Mouse (Mus musculus) neural tube, embryonic 13.5 days (tissue): ENCODE data around the gene Vmn2r91. TPM values are rescaled to one million over a fixed set of nuclear protein-coding genes. Genes with fewer than 3 reads are reported as not detected.
"Not testable (repeated sequence)": the region's sequence is repeated elsewhere in the genome, so short reads cannot be mapped to it uniquely, and the experiment has no call there.

Experiments
- ATAC-seq: fragments of 200-750 bp; cut with Nextera tagmentation; 2 replicates; pipeline ENCODE4 v1.8.0; 2017; ENCODE audit warnings: low read depth, mild to moderate bottlenecking, moderate TSS enrichment, moderate library complexity
- H3K27ac ChIP-seq: fragments of 300-500 bp; sonication (generic); replicated peaks from 2 replicates; pipeline ENCODE4 v1.5.1; 2015; ENCODE audit warnings: moderate library complexity, mild to moderate bottlenecking, inconsistent platforms
- H3K27me3 ChIP-seq: fragments of 300-500 bp; sonication (generic); 2 replicates; pipeline ENCODE4 v1.6.1; 2015; ENCODE audit warnings: mild to moderate bottlenecking, inconsistent platforms
- H3K36me3 ChIP-seq: fragments of 300-500 bp; sonication (generic); 2 replicates; pipeline ENCODE4 v1.6.1; 2015; ENCODE audit warnings: mild to moderate bottlenecking, inconsistent platforms
- H3K4me1 ChIP-seq: fragments of 300-500 bp; sonication (generic); replicated peaks from 2 replicates; pipeline ENCODE4 v1.6.1; 2015; ENCODE audit warnings: inconsistent platforms
- H3K4me2 ChIP-seq: fragments of 300-500 bp; sonication (generic); 2 replicates; pipeline ENCODE4 v1.6.1; 2015; ENCODE audit warnings: inconsistent platforms, mild to moderate bottlenecking, moderate library complexity
- H3K4me3 ChIP-seq: fragments of 300-500 bp; sonication (generic); 2 replicates; pipeline ENCODE4 v1.5.1; 2015; ENCODE audit warnings: mild to moderate bottlenecking, inconsistent platforms
- H3K9ac ChIP-seq: fragments of 300-500 bp; sonication (generic); 2 replicates; pipeline ENCODE4 v1.6.1; 2015; ENCODE audit warnings: moderate library complexity, mild to moderate bottlenecking, inconsistent platforms
- H3K9me3 ChIP-seq: fragments of 300-500 bp; sonication (generic); 2 replicates; pipeline ENCODE4 v1.6.1; 2016; ENCODE audit warnings: inconsistent platforms
- WGBS: fragments of 180-500 bp; shearing (Covaris S2); methylation state at CpG from one replicate; pipeline ENCODE4 v1.1.7; 2015; 5-methylcytosine and 5-hydroxymethylcytosine counted together
- polyA plus RNA-seq: library from polyadenylated mRNA; unstranded; fragments of >200 nt; fragmentation: Nextera tagmentation; extraction: Ambion mirVana; gene quantifications from 2 replicates; pipeline ENCODE4 v1.2.1, GENCODE M21; 2015

The Vmn2r91 gene
- polyA plus RNA-seq = not detected in 2 replicates

DNA sequence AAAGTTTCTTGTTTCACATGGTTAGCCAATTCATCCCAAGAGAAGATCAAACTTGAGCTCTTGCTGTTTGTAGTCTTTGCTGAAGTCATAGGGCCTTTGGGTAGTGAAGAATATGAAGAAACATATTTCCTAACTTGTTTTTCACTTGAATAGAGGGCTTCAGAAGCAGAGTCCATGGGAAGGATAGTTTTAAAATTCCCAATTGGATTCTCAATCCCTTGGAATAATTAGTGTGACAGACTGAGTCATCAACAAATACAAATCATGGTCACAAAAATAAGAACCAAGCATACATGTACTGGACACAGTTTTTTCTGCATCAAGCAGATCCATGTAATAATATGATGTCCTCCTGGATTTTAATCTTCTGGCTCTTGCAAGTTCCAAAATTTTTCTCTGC lies at the start of gene Vmn2r91:
TSS of gene Vmn2r91 (plus strand) at position 301 of the 400 bp plus-strand sequence.
- ATAC-seq, H3K9ac ChIP-seq, H3K27ac ChIP-seq: not testable (repeated sequence)

DNA sequence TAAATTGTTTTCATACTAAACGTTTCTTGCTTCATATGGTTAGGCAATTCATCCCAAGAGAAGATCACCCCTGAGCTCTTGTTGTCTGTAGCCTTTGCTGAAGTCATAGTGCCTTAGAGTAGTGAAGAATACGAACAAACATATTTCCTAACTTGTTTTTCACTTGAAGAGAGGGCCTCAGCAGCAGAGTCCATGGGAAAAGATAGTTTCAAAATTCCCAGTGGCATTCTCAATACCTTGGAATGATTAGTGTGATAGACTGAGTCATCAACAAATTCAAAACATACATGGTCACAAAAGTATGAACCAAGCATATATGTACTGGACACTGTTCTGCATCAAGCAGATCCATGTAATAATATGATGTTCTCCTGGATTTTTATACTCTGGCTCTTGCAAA lies 35.7 kb upstream of the Vmn2r91 start, which contains the start of gene Vmn2r124:
TSS of gene Vmn2r124 (plus strand) at position 301 of the 400 bp plus-strand sequence.
- no peak for ATAC-seq
- Histone ChIP-seq H3K4me2 (no peak within 1 kb of the TSS), H3K9ac (no peak within 1 kb of the TSS), H3K27me3 (no peaks in the 10 kb centered on the region), H3K4me1 (no peaks in the 10 kb centered on the region), H3K4me3 (no peak within 1 kb of the TSS), H3K9me3 (no peaks in the 10 kb centered on the region), H3K36me3 (no peaks in the 10 kb centered on the region), H3K27ac (no peak within 1 kb of the TSS)
- WGBS = 58% methylated on average over 2 of the region's 2 CpGs

More for the DNA sequence above, at the start of gene Vmn2r91:
- H3K27me3 ChIP-seq, H3K9me3 ChIP-seq, H3K4me2 ChIP-seq, H3K36me3 ChIP-seq, H3K4me1 ChIP-seq, H3K4me3 ChIP-seq: not testable (repeated sequence)

DNA sequence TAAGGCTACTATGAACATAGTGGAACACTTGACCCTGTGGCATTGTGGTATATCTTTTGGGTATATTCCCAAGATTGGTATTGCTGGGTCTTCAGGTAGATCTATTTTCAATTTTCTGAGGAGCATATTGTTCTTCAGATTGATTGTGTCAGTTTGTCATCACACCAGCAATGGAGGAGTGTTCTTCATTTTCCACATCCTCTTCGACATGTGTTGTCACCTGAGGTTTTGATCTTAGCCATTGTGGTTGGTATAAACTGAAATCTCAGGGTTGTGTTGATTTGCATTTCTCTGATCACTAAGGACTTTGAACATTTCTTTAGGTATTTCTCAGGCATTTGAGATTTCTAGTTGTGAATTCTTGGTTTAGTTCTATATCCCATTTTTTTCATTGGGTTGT lies 10.8 kb downstream of the Vmn2r91 start:
- not testable (repeated sequence) for H3K9me3 ChIP-seq, H3K27ac ChIP-seq, H3K4me1 ChIP-seq, H3K4me2 ChIP-seq, H3K36me3 ChIP-seq, H3K4me3 ChIP-seq, H3K27me3 ChIP-seq, H3K9ac ChIP-seq, ATAC-seq
- 59% methylated on average over 1 of the region's 1 CpGs for WGBS

DNA sequence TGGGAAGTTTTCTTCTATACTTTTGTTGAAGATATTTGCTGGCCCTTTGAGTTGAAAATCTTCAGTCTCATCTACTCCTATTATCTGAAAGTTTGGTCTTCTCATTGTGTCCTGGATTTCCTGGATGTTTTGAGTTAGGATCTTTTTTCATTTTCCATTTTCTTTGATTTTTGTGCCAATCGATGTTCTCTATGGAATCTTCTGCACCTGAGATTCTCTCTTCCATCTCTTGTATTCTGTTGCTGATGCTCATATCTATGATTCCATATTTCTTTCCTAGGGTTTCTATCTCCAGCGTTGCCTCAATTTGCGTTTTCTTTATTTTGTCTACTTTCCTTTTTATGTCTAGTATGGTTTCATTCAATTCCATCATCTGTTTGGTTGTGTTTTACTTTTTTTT lies 17.4 kb downstream of the Vmn2r91 start:
- not testable (repeated sequence) for H3K36me3 ChIP-seq, ATAC-seq, H3K9me3 ChIP-seq, H3K9ac ChIP-seq, H3K27me3 ChIP-seq, H3K4me2 ChIP-seq, H3K27ac ChIP-seq, H3K4me1 ChIP-seq, H3K4me3 ChIP-seq
- 87% methylated on average over 3 of the region's 3 CpGs for WGBS

DNA sequence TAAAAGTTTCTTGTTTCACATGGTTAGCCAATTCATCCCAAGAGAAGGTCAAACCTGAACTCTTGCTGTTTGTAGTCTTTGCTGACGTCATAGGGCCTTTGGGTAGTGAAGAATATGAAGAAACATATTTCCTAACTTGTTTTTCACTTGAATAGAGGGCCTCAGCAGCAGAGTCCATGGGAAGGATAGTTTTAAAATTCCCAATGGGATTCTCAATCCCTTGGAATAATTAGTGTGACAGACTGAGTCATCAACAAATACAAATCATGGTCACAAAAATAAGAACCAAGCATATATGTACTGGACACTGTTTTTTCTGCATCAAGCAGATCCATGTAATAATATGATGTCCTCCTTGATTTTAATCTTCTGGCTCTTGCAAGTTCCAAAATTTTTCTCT lies 66.8 kb downstream of the Vmn2r91 start, which contains the start of gene Vmn2r92:
TSS of gene Vmn2r92 (plus strand) at position 301 of the 400 bp plus-strand sequence.
- H3K27me3 ChIP-seq, H3K9me3 ChIP-seq, H3K27ac ChIP-seq, H3K36me3 ChIP-seq, H3K4me1 ChIP-seq, ATAC-seq, H3K4me2 ChIP-seq, H3K9ac ChIP-seq, H3K4me3 ChIP-seq: not testable (repeated sequence)
- 86% methylated on average over 1 of the region's 1 CpGs for WGBS

DNA sequence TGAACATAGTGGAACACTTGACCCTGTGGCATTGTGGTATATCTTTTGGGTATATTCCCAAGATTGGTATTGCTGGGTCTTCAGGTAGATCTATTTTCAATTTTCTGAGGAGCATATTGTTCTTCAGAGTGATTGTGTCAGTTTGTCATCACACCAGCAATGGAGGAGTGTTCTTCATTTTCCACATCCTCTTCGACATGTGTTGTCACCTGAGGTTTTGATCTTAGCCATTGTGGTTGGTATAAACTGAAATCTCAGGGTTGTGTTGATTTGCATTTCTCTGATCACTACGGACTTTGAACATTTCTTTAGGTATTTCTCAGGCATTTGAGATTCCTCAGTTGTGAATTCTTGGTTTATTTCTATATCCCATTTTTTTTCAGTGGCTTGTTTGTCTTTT lies 76.4 kb downstream of the Vmn2r91 start:
- 76% methylated on average over 2 of the region's 2 CpGs for WGBS
- H3K27ac ChIP-seq, H3K27me3 ChIP-seq, H3K4me1 ChIP-seq, H3K36me3 ChIP-seq, ATAC-seq, H3K4me3 ChIP-seq, H3K9ac ChIP-seq, H3K9me3 ChIP-seq, H3K4me2 ChIP-seq: not testable (repeated sequence)

Other genes starting within 250 kb of the Vmn2r91 start
- gene Has1, start 229.8 kb upstream of the Vmn2r91 start, polyA plus RNA-seq = 0.63 and 0.70 TPM in 2 replicates
- 0.14 TPM in 1 of 2 replicates, not detected in the other for gene Fpr1, start 201.1 kb upstream of the Vmn2r91 start, polyA plus RNA-seq
- 0.28 TPM in 1 of 2 replicates, not detected in the other for gene Fpr2, start 197.2 kb upstream of the Vmn2r91 start, polyA plus RNA-seq
- gene Fpr3, start 197.2 kb upstream of the Vmn2r91 start, polyA plus RNA-seq = not detected in 2 replicates
- gene Fpr-rs4, start 63.3 kb upstream of the Vmn2r91 start, polyA plus RNA-seq = not detected in 2 replicates
- not detected in 2 replicates for gene Vmn2r124, start 35.6 kb upstream of the Vmn2r91 start, polyA plus RNA-seq
- not detected in 2 replicates for gene Vmn2r92, start 66.9 kb downstream of the Vmn2r91 start, polyA plus RNA-seq
- gene Vmn2r94, start 192.7 kb downstream of the Vmn2r91 start, polyA plus RNA-seq = not detected in 2 replicates
- not detected in 2 replicates for gene Vmn2r93, start 213.1 kb downstream of the Vmn2r91 start, polyA plus RNA-seq